Mouse (Mus musculus): Measurements from ENCODE around the gene Slc39a3.
"Not testable (repeated sequence)": the region's sequence is repeated elsewhere in the genome, so short reads cannot be mapped to it uniquely, and the experiment has no call there.

Slc39a3 gene

DNA sequence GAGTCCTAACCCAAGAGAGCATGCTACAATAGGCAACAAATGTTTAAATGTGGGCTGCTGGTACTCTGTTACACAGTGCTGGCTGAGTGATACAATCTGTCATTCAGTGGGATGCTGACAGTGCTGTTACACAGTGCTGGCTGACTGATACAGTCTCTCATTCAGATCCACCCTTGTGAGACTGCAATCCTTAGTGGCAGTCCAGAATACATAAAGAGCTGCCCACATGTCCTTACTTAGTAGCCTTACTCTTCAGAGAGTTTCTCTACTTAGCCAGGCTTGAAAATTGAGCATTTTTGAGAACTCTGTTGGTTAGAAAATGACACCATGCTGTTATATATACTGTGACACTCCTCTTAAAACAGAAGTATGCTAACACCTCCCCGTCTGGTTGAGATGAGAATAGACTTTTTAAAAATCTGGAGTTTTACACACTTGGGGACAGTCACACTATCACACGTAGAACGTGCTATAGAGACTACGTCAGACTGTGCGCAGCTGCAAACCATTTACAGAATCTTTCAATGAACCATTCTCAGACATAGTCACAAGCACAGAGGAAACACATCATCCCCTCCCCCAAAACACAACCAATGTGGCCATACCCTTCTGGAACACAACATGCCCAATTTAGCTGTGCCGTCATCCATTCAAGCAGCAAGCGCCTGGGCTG, 31.1 kb downstream of the Slc39a3 start:
- DNase-seq (ENCODE audit: low spot score), result no peak

DNA sequence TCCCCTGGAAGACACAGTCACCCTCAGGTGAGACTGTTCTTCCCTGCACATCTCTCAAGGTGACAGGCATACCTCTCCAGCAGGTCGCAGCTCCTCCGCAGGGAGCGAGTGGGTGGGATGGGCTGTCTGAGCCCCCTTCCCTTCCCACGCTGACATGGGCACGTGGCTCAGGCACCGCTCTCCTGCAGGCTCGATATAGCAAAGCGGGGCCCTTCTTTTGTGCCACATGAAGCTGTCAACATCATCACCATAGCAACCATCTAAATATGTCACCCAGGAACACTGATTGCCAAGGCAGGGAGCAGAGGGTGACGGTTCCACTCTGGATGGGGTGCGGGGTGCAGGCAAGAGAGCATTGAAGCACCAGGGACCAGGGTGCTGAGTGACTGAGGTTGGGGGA, 36.1 kb downstream of the Slc39a3 start:
- DNase-seq (ENCODE audit: low spot score), result no peak

DNA sequence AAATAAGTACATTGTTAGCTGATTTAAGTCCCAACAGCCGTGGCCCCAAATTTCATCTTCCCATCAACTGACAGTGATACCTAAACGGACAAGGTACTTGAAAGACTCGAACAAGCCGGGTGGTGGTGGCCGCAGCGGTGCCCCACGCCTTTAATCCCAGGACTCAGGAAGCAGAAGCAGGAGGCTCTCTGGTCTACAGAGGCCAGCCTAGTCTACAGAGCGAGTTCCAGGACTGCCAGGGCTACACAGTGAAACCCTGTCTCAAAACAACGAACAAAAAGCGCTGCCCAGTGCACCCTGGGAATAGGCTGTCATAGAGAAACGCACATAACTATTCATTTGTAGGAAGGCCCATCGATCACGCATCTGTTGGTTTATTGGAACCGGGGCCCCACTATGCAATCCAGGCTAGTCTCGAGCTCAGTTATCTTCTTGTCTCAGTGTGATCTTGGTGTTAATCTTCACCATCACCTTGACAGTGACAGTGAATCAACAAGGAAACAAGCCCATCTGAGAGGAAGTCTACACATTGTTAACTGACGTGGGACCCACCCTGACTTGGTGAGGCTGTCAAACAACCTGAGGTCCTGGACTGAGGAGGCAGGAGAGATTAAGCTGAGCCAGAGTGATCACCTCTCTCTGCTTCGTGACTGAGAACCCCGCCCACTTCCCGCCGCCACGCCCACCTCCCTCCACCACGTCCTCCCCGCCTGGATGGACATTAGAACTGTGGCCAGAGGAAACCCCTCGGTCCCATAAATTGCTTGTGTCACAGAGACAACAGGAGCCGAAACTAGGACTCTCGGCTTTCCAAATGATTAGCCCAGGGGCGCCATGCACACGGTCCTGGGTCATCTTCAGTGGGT, 36.8 kb downstream of the Slc39a3 start:
- peak; percentile 68 for DNase-seq (ENCODE audit: low spot score)

DNA sequence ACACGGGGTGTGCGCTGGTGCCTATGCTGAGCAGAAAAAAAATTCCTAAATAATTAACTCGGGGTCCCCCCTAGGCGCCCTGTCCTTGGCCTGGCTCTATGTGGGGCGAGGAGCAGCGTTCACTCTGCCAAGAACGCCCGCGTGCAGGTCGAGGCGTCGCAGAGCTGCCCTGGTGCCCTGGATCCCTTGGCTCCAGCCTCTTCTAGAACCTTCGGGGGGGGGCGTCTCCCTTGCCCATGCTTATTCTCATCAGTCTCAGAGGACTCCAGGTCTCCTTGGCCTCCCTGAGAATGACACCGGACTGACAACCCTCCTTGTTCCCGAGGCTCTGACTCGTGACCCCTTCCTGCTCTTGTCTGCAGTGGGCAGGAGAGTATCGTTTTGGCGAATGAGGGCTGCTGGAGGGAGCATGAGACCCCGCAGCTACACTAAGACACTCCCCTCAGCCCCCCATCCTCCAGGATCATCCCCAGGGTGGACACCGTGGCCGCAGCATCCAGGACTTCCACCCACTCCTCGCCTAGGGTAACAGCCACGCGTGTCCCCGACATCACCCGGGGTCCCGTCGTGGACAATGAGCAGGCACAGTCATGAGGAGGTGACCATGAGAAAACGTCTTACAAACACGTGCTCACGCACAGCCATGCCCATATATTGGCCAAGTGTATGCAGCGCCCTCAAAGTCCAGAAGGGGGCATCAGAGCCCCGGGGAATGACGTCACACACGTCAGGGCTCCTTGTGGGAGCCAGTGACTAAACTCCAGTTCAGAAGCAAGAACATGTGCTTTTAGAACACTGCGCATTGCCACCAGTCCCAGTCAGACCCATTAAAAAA, 37.6 kb downstream of the Slc39a3 start:
- peak; percentile 90 for DNase-seq (ENCODE audit: low spot score)

DNA sequence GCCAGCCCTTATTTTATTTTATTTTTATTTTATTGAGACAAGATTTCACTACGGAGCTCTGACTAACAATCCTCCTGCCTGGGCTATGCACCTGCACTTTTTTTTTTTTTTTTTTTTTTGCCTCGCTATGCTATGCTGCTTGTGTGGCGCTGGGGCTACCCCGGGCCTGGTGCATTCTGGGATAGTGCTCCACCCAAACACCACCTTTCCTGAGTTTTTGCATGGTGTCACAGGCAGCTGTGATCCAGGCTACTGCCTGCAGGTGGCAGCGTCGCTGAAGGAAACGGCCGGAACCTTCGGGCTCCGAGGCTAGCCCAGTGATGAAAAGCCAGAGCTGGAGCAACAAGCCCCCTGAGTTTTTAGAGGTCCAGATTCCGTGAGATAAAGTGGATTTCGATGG, 38.4 kb downstream of the Slc39a3 start:
- DNase-seq (ENCODE audit: low spot score), result peak; percentile 78

DNA sequence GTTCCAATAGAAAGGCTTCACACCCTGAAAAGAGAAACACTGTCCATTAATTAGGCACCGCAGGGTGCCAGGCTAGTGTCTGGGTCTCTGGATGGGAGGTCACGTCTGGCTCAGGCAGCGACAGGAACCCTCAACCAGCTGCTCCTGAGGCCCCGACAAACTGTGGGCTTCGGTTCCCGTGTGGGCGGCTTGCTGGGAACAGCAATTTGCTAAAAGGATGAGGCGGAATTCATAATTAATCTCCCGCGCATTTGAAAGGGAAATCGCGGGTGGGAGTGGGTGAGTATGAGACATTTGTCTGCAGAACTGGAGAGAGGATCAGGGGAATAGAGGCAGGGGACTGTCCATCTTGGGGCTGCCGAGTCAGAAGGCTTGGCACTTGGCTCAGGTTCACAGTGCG, 39.2 kb downstream of the Slc39a3 start:
- no peak for DNase-seq (ENCODE audit: low spot score)

DNA sequence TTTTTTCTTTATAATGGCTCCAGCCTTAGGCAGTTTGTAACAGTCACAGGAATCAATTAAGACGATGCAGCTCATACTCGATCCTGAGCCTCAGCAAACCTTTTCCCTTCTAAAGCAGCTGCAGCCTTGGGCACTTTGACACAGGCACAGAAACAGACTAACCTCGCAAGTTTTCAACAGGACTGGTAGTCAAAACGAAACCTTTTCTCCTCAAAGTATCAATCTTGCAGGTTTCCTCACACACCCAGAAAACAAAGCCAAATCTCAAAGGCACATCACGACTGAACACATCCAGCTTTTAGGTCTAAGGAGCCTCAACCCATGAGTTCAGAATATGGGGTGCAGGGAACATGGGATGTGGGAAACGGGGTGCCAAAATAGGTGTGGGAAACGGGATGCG, 39.9 kb downstream of the Slc39a3 start:
- DNase-seq (ENCODE audit: low spot score), result no peak

DNA sequence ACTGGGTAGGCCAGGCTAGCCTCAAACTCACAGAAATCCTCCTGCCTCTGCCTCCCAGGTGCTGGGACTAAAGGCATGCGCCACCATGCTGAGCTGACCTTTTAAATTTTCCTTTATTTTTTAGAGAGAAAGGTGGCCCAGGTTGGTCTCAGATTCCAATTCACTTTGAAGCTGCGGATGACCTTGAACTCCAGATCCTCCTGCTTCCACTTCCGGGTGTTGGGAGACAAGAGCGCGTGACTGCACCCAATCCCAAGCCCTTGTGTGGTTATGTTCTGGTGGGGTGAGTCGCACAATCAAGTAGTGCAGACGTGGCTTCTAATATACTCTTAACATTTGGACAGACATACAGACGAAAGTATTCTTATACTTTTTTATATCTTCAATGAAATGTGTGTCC, 40.7 kb downstream of the Slc39a3 start:
- no peak for DNase-seq (ENCODE audit: low spot score)

DNA sequence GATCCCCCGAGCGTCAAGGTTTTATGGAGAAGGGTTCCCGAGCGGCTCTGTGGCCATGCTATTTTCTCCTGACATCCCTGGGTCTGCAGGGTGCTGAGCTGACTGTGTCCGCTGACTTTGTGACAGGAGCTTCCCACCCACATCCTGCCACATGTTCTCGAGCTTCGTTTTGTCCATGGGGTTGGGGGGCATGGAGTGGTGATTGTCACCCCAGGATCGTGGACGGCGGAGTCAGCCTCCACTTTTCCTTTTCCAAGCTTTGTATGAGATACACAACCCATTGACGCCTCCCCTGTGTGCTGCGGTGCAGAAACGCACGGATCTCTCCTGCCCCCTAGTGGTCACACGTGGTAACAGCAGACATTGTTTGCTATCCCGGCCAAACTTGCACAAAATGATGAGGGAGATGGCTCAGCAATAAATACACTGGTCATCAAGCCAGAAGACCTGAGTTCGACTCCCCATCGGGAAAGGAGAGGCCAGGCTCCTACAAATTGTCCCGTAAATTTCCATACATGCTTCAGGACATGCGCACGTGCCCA, 42.1 kb downstream of the Slc39a3 start:
- peak; percentile 93 for DNase-seq (ENCODE audit: low spot score)

DNA sequence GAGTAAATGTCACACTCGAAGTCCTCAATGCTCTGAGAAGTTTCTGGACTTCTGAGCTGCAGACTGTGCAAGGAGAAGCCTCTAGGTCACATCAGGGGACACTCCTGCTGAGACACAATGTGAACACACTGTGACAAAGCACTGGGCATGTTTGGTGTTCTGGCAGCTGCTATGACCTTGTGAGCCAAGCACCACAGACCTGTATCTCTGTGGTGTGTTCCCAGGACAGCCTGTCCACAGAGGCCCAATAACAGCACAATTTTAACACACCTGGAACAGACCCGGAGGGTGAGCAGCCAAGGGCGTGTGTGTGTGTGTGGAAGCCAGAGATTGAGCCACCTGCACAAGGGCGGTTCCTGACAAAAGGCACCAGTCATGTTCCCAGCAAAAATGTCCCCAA, 42.6 kb downstream of the Slc39a3 start:
- no peak for DNase-seq (ENCODE audit: low spot score)

DNA sequence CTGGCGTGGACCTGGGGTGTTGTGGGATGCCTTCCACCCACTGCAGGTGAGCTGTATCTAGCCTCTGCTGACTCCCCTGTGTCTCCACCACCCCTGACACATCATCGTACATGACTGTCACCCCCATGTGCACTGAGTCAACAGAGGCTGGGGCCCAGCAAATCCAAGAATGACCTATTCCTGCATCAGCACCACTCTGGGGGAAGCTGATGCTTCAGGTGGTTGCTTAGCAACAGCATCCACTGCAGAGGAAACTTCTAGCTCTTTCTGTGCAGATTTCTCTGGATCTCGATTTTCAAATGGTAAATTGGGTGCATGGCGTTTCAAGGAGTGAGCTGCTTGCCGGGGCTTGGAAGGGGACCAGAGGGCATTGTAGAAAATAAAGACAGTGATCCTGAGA, 44.0 kb downstream of the Slc39a3 start:
- no peak for DNase-seq (ENCODE audit: low spot score)

DNA sequence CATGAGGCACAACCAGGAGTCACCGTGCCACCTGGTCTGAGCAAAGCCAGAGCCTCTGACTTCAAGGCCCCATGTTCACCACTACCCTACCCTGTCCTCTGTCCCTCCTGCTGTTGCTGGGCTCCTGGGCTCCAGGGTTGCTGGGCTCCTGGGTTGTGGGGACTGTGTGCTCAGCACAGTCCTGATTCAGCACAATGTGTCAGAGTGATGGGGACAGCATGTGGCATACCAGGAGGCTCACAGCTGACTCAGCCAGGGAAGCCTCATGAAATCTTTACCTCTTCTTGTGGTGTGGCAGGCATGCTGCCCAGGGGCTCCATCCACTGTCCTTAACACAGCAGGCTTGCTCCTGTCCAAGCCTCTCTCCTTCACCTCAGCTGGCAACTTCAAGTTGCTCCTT, 45.3 kb downstream of the Slc39a3 start:
- DNase-seq (ENCODE audit: low spot score), result no peak

DNA sequence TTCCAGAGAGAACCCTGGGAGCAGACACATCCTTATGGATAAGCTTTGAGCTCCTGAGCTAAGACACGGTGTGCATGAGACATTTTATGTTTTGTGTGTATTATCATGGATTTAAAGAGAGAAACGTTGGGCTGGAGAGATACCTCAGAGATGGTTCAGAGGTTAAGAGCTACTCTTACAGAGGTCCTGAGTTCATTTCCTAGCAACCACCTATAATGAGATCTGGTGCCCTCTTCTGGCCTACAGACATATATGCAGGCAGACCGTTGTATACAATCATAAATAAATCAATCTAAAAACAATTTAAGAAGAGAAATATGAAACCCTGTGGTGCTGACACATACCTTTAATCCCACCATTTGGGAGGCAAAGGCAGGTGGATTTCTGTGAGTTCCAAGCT, 46.2 kb downstream of the Slc39a3 start:
- DNase-seq (ENCODE audit: low spot score), result no peak

DNA sequence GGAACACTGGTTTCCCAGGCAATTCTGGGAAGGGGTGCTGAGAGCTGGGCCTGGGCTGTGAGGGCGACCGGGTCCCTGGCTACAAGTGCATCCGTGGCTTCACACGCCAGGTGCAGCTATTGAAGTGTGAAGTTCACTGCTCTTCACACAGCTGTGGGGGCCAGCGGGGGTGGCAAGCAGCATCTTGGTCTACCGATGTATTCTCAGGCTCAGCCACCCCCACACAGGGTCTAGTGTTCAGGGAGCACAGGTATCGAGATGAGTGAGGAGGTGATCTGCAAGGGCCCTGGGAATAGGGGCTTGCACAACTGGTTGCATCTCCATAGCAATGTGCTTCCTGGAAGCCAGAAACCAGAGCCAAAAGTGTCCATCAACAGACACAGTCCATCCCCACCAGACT, 46.8 kb downstream of the Slc39a3 start:
- no peak for DNase-seq (ENCODE audit: low spot score)

DNA sequence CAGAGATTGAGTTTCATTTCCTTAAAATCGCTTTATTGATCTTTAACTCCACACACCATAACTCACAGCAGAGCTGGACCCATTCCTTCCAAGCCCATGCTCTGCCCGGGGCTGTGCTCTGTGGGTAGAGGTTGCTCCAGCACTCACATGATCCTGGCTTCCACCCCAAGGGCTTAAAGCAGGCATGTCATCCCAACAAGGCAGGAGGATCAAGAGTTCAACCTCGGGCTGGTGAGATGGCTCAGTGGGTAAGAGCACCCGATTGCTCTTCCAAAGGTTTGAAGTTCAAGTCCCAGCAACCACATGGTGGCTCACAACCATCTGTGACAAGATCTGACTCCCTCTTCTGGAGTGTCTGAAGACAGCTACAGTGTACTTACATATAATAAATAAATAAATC, 47.4 kb downstream of the Slc39a3 start:
- not testable (repeated sequence) for DNase-seq (ENCODE audit: low spot score)

DNA sequence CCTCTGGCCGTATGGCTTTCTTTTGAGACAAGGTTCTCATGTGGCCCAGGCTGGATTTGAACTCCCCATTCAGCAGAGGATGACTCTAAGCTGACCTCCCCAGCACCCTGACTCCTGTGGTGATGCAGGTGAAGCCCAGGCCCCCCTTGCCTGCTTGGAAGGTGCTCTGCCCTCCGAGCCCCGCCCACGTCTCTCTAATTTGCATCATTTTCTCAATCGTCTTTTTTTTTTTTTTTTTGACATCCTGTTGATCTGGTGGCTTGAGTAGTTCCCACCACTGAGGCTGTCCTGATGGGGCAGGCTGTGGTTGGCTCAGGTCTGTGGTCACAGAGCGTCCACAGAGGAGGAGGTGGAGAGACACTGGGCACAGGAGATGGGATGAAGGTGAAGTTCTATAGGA, 47.8 kb downstream of the Slc39a3 start:
- DNase-seq (ENCODE audit: low spot score), result no peak

DNA sequence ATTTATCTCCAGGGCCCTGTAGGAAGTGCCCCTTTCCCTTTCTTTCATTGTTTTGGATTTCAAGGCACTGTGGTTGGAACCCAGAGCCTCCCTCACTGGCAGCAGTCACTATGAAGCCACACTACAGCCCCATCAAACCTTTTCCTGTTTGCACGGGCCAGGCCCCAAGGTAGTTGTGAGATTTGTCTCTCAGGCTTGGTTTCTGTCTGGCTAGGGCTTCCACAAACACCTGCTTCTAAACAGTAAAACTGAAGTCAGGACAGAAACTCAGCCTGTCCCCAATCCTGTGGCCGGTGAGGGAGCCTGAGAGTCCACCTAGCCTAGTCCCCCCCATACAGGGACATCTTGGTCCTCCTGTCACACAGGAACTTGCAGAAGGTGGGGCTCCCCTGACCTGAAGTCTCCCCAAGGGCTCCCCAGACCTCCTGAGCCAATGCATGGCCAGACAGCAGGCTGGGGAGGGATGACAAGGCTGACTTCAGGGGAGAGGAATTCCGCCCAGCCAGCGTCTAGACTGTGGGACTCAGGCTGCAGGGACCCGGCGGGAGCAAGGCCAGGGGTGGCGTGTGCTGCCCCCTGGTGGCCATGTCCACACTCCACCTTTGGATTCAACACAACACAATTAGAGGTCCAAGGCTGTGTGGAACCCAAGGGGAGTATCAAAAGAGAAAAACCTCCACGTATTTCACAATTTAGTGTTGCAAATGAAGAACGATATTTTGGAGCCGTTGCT, 49.4 kb downstream of the Slc39a3 start:
- DNase-seq (ENCODE audit: low spot score), result peak; percentile 93

DNA sequence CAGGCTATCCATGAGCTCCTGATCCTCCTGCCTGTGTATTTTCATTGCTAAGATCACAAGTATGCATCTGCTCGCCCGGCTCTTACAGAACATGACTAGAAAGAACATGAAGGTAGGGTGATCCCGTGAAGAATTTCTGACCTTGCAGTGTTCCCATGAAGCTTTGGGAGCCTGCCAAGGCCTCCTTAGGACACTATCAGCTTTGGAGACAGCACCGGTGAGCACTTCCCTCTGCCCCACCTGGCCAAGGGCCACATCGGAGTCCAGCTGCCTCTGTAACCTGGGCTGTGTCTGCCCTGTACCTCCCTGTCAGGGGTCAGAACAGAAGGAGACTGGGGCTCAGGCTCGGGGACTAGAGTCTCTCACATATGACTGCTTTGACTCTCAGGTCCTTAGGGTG, 50.5 kb downstream of the Slc39a3 start:
- peak; percentile 77 for DNase-seq (ENCODE audit: low spot score)

DNA sequence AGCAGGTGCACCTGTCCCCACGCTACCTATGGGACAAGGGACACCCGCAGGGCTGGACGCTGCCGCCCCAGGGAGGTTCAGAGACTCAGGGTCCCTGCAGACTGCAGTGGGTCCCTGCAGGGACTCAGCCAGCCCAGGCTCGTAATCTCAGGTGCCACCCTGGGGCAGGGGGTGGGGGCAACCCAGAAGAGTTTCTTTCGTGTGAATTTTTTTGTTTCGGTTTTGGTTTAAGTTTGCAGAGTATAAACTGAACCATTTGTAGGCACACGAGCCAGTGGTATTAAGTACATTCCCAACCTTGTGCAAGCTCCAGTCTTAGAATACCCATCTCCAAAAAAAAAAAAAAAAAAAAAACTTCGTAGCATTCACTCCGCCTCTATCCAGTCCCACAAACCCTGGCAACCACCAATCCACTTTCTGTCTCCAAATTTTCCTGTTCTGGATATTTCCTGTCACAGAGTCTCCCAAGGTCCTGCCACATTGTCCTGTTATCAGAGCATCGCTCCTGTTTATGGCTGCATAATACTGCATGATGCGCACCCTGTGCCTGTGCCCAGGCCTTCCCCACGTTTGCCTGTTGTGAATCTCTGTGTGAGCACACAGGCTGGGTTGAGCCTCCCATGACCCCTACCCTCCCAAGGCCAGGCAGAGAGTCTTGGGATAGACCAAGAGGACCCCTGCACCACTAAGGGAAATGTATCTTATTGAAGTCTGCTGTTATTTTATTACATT, 51.1 kb downstream of the Slc39a3 start:
- DNase-seq (ENCODE audit: low spot score), result no peak

DNA sequence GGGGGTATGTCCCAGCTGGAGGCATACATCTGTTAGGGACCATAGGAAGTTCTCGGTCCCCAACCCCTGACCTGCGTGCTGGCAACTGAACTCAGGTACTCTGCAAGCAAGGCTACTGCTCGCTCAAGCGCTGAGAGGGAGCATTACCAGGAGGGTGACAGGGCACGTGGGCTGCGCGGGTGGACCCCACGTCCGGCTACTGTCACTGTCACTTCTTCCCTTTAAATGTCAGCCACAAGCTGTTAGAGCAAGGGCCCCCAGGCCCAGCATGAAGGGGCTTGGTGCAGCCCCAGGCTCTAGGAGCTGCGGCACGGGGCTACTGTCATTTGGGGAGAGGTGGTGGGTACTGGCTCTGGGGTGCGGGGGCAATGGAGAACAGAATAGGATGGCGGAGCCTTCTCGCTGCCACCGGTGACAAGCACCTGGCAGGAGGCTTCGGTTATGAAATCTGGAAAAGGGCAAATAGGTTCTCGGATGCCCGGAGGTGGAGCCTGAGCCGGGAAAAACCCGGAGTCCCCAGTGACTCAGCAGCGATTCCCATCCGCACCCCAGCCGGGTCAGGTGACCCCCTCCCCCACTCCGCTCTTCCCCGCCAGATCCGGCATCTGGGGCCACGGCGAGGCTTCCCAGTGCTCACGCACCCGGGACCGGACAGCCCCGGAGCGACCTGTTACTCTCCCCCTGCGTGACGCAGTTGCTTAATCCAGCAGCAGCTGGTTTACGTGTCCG, 51.8 kb downstream of the Slc39a3 start:
- peak; percentile 70 for DNase-seq (ENCODE audit: low spot score)

All from testis, postnatal 10 days (tissue).